Mouse (Mus musculus): ENCODE results near the gene Tmem161b. TPM values are rescaled to one million over a fixed set of nuclear protein-coding genes. Genes with fewer than 3 reads are reported as not detected.

The Tmem161b gene
- 126 TPM for polyA plus RNA-seq (2014; fragmentation: Illumina TruSeq; extraction: RNeasy Lipid Tissue Mini Kit (QIAGEN cat#74804); ENCODE audit: low replicate concordance)

GRCm38 (mm10) chr13:84221820-84222681 is at the start of gene Tmem161b:
Tmem161b (plus strand) TSS chr13:84222296.

